Mouse (Mus musculus) midbrain, postnatal 0 days (tissue): ENCODE measurements around the gene Zfp160. TPM values are rescaled to one million over a fixed set of nuclear protein-coding genes. Genes with fewer than 3 reads are reported as not detected.
"Not testable (repeated sequence)": the region's sequence is repeated elsewhere in the genome, so short reads cannot be mapped to it uniquely, and the experiment has no call there.

Source experiments
- ATAC-seq: fragments of 200-750 bp; cut with Nextera tagmentation; 2 replicates; pipeline ENCODE4 v1.8.0; 2017; ENCODE audit warnings: moderate number of reproducible peaks, mild to moderate bottlenecking, moderate TSS enrichment, moderate library complexity; ENCODE audit not compliant: low FRiP score
- DNase-seq: peaks from one replicate; pipeline ENCODE4 v3.0.0-alpha.2; 2015; ENCODE audit warnings: low spot score
- H3K27ac ChIP-seq: fragments of 300-500 bp; sonication (generic); 2 replicates; pipeline ENCODE4 v1.5.1; 2014; ENCODE audit warnings: low read depth, mild to moderate bottlenecking, low read length, mixed read lengths
- H3K27me3 ChIP-seq: fragments of 300-500 bp; sonication (generic); 2 replicates; pipeline ENCODE4 v1.6.1; 2014; ENCODE audit warnings: low read length, control low read depth, mixed read lengths; ENCODE audit not compliant: insufficient read depth
- H3K36me3 ChIP-seq: fragments of 300-500 bp; sonication (generic); 2 replicates; pipeline ENCODE4 v1.6.1; 2014; ENCODE audit warnings: low read length, control low read depth, mixed read lengths; ENCODE audit not compliant: insufficient read depth
- H3K4me1 ChIP-seq: fragments of 300-500 bp; sonication (generic); 2 replicates; pipeline ENCODE4 v1.6.1; 2014; ENCODE audit warnings: mild to moderate bottlenecking, control low read depth, antibody characterized with exemption, low read length, mixed read lengths; ENCODE audit not compliant: insufficient read depth
- H3K4me2 ChIP-seq: fragments of 300-500 bp; sonication (generic); 2 replicates; pipeline ENCODE4 v1.6.1; 2014; ENCODE audit warnings: low read depth, mild to moderate bottlenecking, low read length, mixed read lengths; ENCODE audit not compliant: poor library complexity, severe bottlenecking
- H3K4me3 ChIP-seq: fragments of 300-500 bp; sonication (generic); 2 replicates; pipeline ENCODE4 v1.5.1; 2014; ENCODE audit warnings: low read depth, mild to moderate bottlenecking, low read length, moderate library complexity
- H3K9ac ChIP-seq: fragments of 300-500 bp; sonication (generic); replicated peaks from 2 replicates; pipeline ENCODE4 v1.6.1; 2014; ENCODE audit warnings: mild to moderate bottlenecking, low read length, moderate library complexity, mixed read lengths; ENCODE audit not compliant: poor library complexity, severe bottlenecking
- H3K9me3 ChIP-seq: fragments of 300-500 bp; sonication (generic); 2 replicates; pipeline ENCODE4 v1.6.1; 2016; ENCODE audit warnings: low read length, control low read depth
- CTCF ChIP-seq: IDR thresholded peaks from 2 replicates; pipeline ENCODE4 v1.5.1; 2016; ENCODE audit warnings: antibody characterized with exemption, mild to moderate bottlenecking
- whole genome bisulfite sequencing: fragments of 180-500 bp; shearing (Covaris S2); extraction: QIAGEN DNeasy Blood & Tissue Kit; methylation state at CpG from one replicate; pipeline ENCODE4 v1.1.7; 2014; 5-methylcytosine and 5-hydroxymethylcytosine counted together
- polyA plus RNA-seq: library from polyadenylated mRNA; unstranded; fragments of >200 nt; fragmentation: Nextera tagmentation; extraction: Ambion mirVana; gene quantifications from 2 replicates; pipeline ENCODE4 v1.2.1, GENCODE M21; 2015
- total RNA-seq: library from RNA; depleted of rRNA; stranded (reverse); fragments of >200 nt; gene quantifications from 2 replicates; pipeline ENCODE4 v1.2.3, GENCODE M21; 2014

The Zfp160 gene
- total and polyA plus RNA-seq, 2 experiments from 2014 or later = 12.2 to 21.3 TPM

- Histone ChIP-seq H3K27me3 (no peaks in the 10 kb centered on the region), H3K9ac (peak overlapping the region; percentile 93), H3K27ac (peak overlapping the region; percentile 93), H3K4me1 (peaks cover 6% of the 10 kb centered on the region; the same call in 1 of the 2 replicates), H3K36me3 (peaks cover 11% of the 10 kb centered on the region; the same call in 1 of the 2 replicates), H3K4me2 (peak overlapping the region; percentile 87), H3K4me3 (peak overlapping the region; percentile 86), H3K9me3 (no peaks in the 10 kb centered on the region)
- TF ChIP-seq CTCF = no peak
- DNase-seq (no peak), ATAC-seq (no peak)
- 37% methylated on average over 1 of the region's 1 CpGs for WGBS
Measured at GRCm38 (mm10) chr17:21009726-21010125, 1.0 kb downstream of the Zfp160 start.

- H3K4me2 ChIP-seq = no peak overlapping the region
- 81% methylated on average over 1 of the region's 1 CpGs for WGBS
- no peak overlapping the region for H3K27ac ChIP-seq
- H3K4me1 ChIP-seq = no peaks in the 10 kb centered on the region
- no peak overlapping the region for H3K4me3 ChIP-seq
- no peak overlapping the region for H3K9ac ChIP-seq
- no peak for DNase-seq
- TF ChIP-seq CTCF = no peak
- no peaks in the 10 kb centered on the region for H3K9me3 ChIP-seq
- ATAC-seq = no peak
- no peaks in the 10 kb centered on the region for H3K27me3 ChIP-seq
- peaks cover 29% of the 10 kb centered on the region for H3K36me3 ChIP-seq
Measured at GRCm38 (mm10) chr17:21018410-21019080, 9.8 kb downstream of the Zfp160 start.

- not testable (repeated sequence) for ATAC-seq, DNase-seq, H3K4me1 ChIP-seq, H3K4me2 ChIP-seq, H3K36me3 ChIP-seq, H3K4me3 ChIP-seq, H3K27ac ChIP-seq, H3K27me3 ChIP-seq, H3K9ac ChIP-seq, H3K9me3 ChIP-seq
- WGBS = 90% methylated on average over 9 of the region's 9 CpGs
Measured at GRCm38 (mm10) chr17:21048020-21048419, 39.3 kb downstream of the Zfp160 start.

DNA sequence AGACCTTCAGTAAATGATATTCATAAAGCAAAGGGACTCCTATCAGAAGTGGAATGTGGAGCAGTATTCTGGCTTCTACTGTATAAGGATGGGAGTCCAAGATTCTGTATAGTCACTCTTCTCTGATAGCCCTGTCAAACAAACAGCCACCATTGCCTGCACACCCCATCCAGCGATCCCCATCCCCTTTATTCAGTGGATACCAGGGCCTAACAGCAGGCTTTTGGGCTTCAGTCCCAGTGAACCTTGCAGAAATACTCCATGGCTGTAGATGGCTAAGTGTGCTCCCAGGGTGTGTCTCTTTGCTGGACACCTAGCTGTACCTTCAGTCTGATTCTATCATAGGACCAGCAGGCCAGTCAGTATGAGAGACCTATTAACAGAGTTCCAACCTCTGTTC is 42.2 kb downstream of the Zfp160 start:
- no peak for TF ChIP-seq CTCF
- Histone ChIP-seq H3K9me3 (no peaks in the 10 kb centered on the region), H3K4me2 (no peak overlapping the region), H3K27me3 (no peaks in the 10 kb centered on the region), H3K4me3 (no peak overlapping the region), H3K36me3 (no peaks in the 10 kb centered on the region), H3K27ac (no peak overlapping the region), H3K4me1 (no peaks in the 10 kb centered on the region), H3K9ac (no peak overlapping the region)
- 80% methylated on average over 1 of the region's 1 CpGs for WGBS
- DNase-seq (no peak), ATAC-seq (no peak)

DNA sequence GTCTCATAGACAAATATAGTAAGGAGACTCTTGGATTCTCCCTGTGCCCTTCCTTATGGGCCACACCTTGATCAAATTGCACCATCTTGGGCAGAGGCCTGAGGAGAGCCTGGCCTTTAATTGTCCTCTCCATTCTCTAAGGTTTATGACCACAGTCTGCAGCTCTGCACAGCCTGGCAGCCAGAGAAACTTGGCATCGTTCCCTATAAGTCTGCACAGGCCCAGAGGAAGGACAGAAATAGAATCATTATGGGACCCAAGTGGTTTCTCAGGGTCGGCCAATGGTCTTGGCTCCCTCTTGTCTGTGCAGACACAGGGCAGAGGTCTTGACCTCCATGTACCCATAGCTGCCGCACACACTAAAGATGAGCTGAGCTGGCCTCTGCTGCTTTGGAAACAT is 42.6 kb downstream of the Zfp160 start:
- no CpG with 5 or more reads among the region's 3 CpGs for WGBS

GRCm38 (mm10) chr17:21051919-21052318 is 43.2 kb downstream of the Zfp160 start:
- 91% methylated on average over 3 of the region's 3 CpGs for WGBS
- not testable (repeated sequence) for H3K27me3 ChIP-seq, H3K9me3 ChIP-seq, ATAC-seq, H3K4me2 ChIP-seq, H3K36me3 ChIP-seq, DNase-seq, H3K4me1 ChIP-seq, H3K9ac ChIP-seq, H3K27ac ChIP-seq, H3K4me3 ChIP-seq

More for the DNA sequence above, 42.6 kb downstream of the Zfp160 start:
- H3K4me2 ChIP-seq, ATAC-seq, H3K4me1 ChIP-seq, H3K4me3 ChIP-seq, H3K9me3 ChIP-seq, H3K27me3 ChIP-seq, H3K36me3 ChIP-seq, H3K9ac ChIP-seq, H3K27ac ChIP-seq, DNase-seq: not testable (repeated sequence)
